Mouse (Mus musculus) midbrain, embryonic 13.5 days (tissue): ENCODE results near the gene Tln2. TPM values are rescaled to one million over a fixed set of nuclear protein-coding genes. Genes with fewer than 3 reads are reported as not detected.

Experiments
- ATAC-seq: fragments of 200-750 bp; cut with Nextera tagmentation; 2 replicates; pipeline ENCODE4 v1.8.0; 2017; ENCODE audit warnings: mild to moderate bottlenecking, moderate TSS enrichment, moderate library complexity
- H3K27ac ChIP-seq: fragments of 300-500 bp; sonication (generic); 2 replicates; pipeline ENCODE4 v1.5.1; 2015; ENCODE audit warnings: inconsistent platforms, mild to moderate bottlenecking, moderate library complexity
- H3K27me3 ChIP-seq: fragments of 300-500 bp; sonication (generic); 2 replicates; pipeline ENCODE4 v1.6.1; 2015; ENCODE audit warnings: mild to moderate bottlenecking, inconsistent platforms
- H3K36me3 ChIP-seq: fragments of 300-500 bp; sonication (generic); 2 replicates; pipeline ENCODE4 v1.6.1; 2015; ENCODE audit warnings: mild to moderate bottlenecking, inconsistent platforms
- H3K4me1 ChIP-seq: fragments of 300-500 bp; sonication (generic); replicated peaks from 2 replicates; pipeline ENCODE4 v1.6.1; 2015; ENCODE audit warnings: inconsistent platforms
- H3K4me2 ChIP-seq: fragments of 300-500 bp; sonication (generic); replicated peaks from 2 replicates; pipeline ENCODE4 v1.6.1; 2015; ENCODE audit warnings: moderate library complexity, mild to moderate bottlenecking, inconsistent platforms
- H3K4me3 ChIP-seq: fragments of 300-500 bp; sonication (generic); replicated peaks from 2 replicates; pipeline ENCODE4 v1.5.1; 2015; ENCODE audit warnings: mild to moderate bottlenecking, inconsistent platforms
- H3K9ac ChIP-seq: fragments of 300-500 bp; sonication (generic); replicated peaks from 2 replicates; pipeline ENCODE4 v1.6.1; 2015; ENCODE audit warnings: mild to moderate bottlenecking, inconsistent platforms
- H3K9me3 ChIP-seq: fragments of 300-500 bp; sonication (generic); 2 replicates; pipeline ENCODE4 v1.6.1; 2016; ENCODE audit warnings: mild to moderate bottlenecking, inconsistent platforms
- WGBS: fragments of 180-500 bp; shearing (Covaris S2); methylation state at CpG from one replicate; pipeline ENCODE4 v1.1.7; 2015; 5-methylcytosine and 5-hydroxymethylcytosine counted together
- microRNA counts: library from miRNA; unstranded; fragments of <30 nt; microRNA quantifications from one replicate; lab custom pipeline; 2016
- microRNA-seq: library from miRNA; unstranded; fragments of <30 nt; microRNA quantifications from one replicate; pipeline ENCODE4, GENCODE M21; 2016
- polyA plus RNA-seq: library from polyadenylated mRNA; unstranded; fragments of >200 nt; fragmentation: Nextera tagmentation; extraction: Ambion mirVana; gene quantifications from 2 replicates; pipeline ENCODE4 v1.2.1, GENCODE M21; 2015

Tln2 gene
- polyA plus RNA-seq, 1 experiment from 2014 or later = 16.4 TPM

DNA sequence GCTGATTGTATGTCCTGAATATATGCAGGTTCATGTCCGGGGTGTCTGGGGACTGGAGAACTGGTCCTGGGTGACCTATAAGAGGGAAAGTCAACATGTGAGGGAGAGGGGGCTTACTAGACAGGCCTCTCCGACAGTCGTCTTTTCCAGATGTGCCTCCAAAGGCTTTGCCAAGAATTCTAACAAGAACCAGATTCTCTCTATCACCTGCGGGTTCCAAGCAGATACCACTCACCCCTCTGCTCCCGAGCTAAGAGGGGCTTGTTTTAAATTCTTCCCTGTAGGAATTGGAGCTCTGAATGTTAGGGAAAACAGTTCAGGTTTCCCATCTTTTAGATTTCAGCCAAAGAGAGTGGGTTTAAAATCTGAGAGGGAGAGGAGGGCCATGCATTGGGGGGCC lies 381.3 kb downstream of the Tln2 start:
- WGBS = 80% methylated on average over 5 of the region's 5 CpGs
- H3K27ac ChIP-seq = no peak overlapping the region
- H3K4me1 ChIP-seq = no peaks in the 10 kb centered on the region
- H3K4me2 ChIP-seq = no peak overlapping the region
- H3K9ac ChIP-seq = no peak overlapping the region
- ATAC-seq = no peak
- H3K9me3 ChIP-seq = peaks cover 3% of the 10 kb centered on the region; the same call in 1 of the 2 replicates
- no peak overlapping the region for H3K4me3 ChIP-seq
- no peaks in the 10 kb centered on the region for H3K27me3 ChIP-seq
- no peaks in the 10 kb centered on the region for H3K36me3 ChIP-seq

GRCm38 (mm10) chr9:67176073-67176472 lies 383.4 kb downstream of the Tln2 start:
- Histone ChIP-seq H3K27ac (no peak overlapping the region), H3K4me2 (no peak overlapping the region), H3K27me3 (no peaks in the 10 kb centered on the region), H3K4me1 (no peaks in the 10 kb centered on the region), H3K36me3 (no peaks in the 10 kb centered on the region), H3K9ac (no peak overlapping the region), H3K4me3 (no peak overlapping the region), H3K9me3 (peaks cover 6% of the 10 kb centered on the region)
- ATAC-seq = no peak
- 88% methylated on average over 8 of the region's 8 CpGs for WGBS

GRCm38 (mm10) chr9:67173816-67174215 lies 385.7 kb downstream of the Tln2 start:
- Histone ChIP-seq H3K36me3 (no peaks in the 10 kb centered on the region), H3K4me3 (no peak overlapping the region), H3K4me1 (no peaks in the 10 kb centered on the region), H3K27ac (no peak overlapping the region), H3K27me3 (no peaks in the 10 kb centered on the region), H3K4me2 (no peak overlapping the region), H3K9me3 (peaks cover 6% of the 10 kb centered on the region), H3K9ac (no peak overlapping the region)
- 91% methylated on average over 6 of the region's 6 CpGs for WGBS
- no peak for ATAC-seq

GRCm38 (mm10) chr9:67173154-67173553 lies 386.3 kb downstream of the Tln2 start:
- no peak for ATAC-seq
- no peaks in the 10 kb centered on the region for H3K27me3 ChIP-seq
- no peak overlapping the region for H3K4me2 ChIP-seq
- WGBS = 94% methylated on average over 4 of the region's 4 CpGs
- no peaks in the 10 kb centered on the region for H3K36me3 ChIP-seq
- H3K9me3 ChIP-seq = peaks cover 6% of the 10 kb centered on the region
- no peak overlapping the region for H3K9ac ChIP-seq
- no peaks in the 10 kb centered on the region for H3K4me1 ChIP-seq
- no peak overlapping the region for H3K27ac ChIP-seq
- H3K4me3 ChIP-seq = no peak overlapping the region

DNA sequence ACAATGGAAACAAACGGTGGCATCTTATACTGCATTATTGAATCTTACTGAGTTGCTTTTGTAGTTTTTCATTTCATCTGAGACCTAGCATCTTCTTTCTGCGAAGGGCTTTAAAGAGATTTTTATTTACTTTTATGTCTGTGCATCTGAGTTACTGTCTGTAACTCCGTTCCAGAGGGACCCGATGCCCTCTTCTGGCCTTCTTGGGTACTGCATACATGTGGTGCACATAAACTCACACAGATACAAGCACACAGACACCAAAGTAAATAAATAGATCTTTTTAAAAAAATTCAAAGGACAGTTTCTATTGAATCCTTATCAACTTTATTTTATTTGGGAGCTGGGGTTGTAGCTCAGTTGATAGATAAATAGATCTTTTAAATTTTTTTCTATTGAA lies 388.1 kb downstream of the Tln2 start:
- ATAC-seq = no peak
- Histone ChIP-seq H3K27me3 (no peaks in the 10 kb centered on the region), H3K4me1 (no peaks in the 10 kb centered on the region), H3K36me3 (no peaks in the 10 kb centered on the region), H3K9me3 (peaks cover 6% of the 10 kb centered on the region), H3K9ac (no peak overlapping the region), H3K4me3 (no peak overlapping the region), H3K4me2 (no peak overlapping the region), H3K27ac (no peak overlapping the region)
- WGBS = 95% methylated on average over 4 of the region's 4 CpGs

- Histone ChIP-seq H3K36me3 (no peaks in the 10 kb centered on the region), H3K4me3 (no peak overlapping the region), H3K27me3 (no peaks in the 10 kb centered on the region), H3K4me1 (no peaks in the 10 kb centered on the region), H3K4me2 (no peak overlapping the region), H3K9me3 (peaks cover 6% of the 10 kb centered on the region), H3K9ac (no peak overlapping the region), H3K27ac (no peak overlapping the region)
- no peak for ATAC-seq
- WGBS = 93% methylated on average over 8 of the region's 8 CpGs
These were observed 388.7 kb downstream of the Tln2 start for GRCm38 (mm10) chr9:67170759-67171158.

- Histone ChIP-seq H3K4me3 (no peak overlapping the region), H3K36me3 (no peaks in the 10 kb centered on the region), H3K4me2 (no peak overlapping the region), H3K27me3 (no peaks in the 10 kb centered on the region), H3K9me3 (peaks cover 6% of the 10 kb centered on the region), H3K4me1 (no peaks in the 10 kb centered on the region), H3K9ac (no peak overlapping the region), H3K27ac (no peak overlapping the region)
- 81% methylated on average over 3 of the region's 3 CpGs for WGBS
- ATAC-seq = no peak
These were observed 389.5 kb downstream of the Tln2 start for GRCm38 (mm10) chr9:67170047-67170446.

MicroRNAs encoded within 50 kb of the gene (microRNA counts, 519-probe panel; counts per million panel counts)
- 1,394 counts per million, percentile 58 among the panel's probes with 10 or more counts for microRNA mmu-miR-190 (lab: Ali Mortazavi, UCI)

Small RNA genes within 50 kb of the gene (microRNA-seq; reads per million reads assigned to microRNA genes)
- gene Mir190a = 43.1 reads per million, percentile 45 among the genes with 10 or more reads in this experiment

Other genes starting within 250 kb of the Tln2 start
- 0.20 and 0.44 TPM in 2 replicates for gene C2cd4b, start 199.7 kb upstream of the Tln2 start, polyA plus RNA-seq